Mouse (Mus musculus): ENCODE data around the gene Brd2.

DNA sequence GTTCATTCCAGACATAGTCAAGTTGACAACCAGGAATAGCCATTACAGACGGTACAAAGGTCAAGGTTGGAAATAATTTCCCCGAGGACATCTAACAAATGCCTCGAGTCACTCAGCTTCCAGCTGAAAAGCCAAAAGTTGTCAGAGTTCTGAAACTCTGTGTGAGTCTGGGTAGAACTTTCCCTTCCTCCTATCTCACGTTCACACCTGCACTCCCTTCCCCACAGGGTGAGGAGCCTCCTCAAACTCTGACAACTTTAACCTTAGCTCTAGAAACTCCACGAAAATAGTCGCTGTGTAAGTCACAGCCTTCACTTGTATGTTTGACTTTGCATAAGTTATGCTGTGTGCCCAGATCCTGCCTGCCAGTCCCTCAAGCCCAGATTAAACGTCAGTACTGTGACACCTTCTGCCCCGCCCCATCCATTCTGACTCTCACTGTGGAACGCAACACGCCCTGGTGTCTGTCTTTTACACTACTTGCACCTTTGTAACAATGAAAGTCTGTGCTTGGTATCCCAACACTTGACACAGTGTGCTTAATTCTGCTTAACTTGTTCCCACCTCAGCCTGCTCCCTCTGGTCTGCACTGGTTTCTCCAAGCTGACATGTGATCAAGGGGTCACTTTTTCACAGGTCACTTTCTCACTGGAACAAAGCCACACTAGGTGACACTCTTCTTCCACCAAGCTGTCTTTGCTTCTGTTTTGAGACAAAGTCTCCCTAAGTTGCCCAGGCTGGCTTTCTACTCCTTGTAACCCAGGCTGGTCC lies 23.5 kb downstream of the Brd2 start:
- TF ChIP-seq CTCF (conservative IDR thresholded peaks at IDR 0.05; ENCODE audit: low read length) (no peak), NANOG (IDR thresholded peaks at IDR 0.05; ENCODE audit: borderline replicate concordance, low read length) (no peak)
